Mouse (Mus musculus) heart, postnatal 14 days (tissue): ENCODE data around the gene Neurl3. TPM values are rescaled to one million over a fixed set of nuclear protein-coding genes. Genes with fewer than 3 reads are reported as not detected.

Source experiments
- DNase-seq, 2 experiments: peaks; one replicate each; pipeline ENCODE4 v3.0.0; 2021 to 2022
- intact Hi-C: fragments of 180-260 bp; cut with DNase I; formaldehyde crosslinking; loops from one replicate; pipeline ENCODE4 v1.15.1; 2025
- long read RNA-seq, 2 experiments: library from polyadenylated mRNA; stranded (forward); transcript quantifications; one replicate each; pipeline ENCODE4 v2.0.0; 2021
- total RNA-seq, 2 experiments: library from RNA; stranded (reverse); gene quantifications; 2 replicates each; pipeline ENCODE4 v1.2.3; 2021

Neurl3 gene
- total RNA-seq = 1 to 10 TPM; 2.6 to 2.9 TPM
- long read RNA-seq, experiment 1, partial matches to known transcripts = 1 of 3 reads
- long read RNA-seq, experiment 1, other reads (novel, unspliced or antisense) = 1 of 3 reads
- long read RNA-seq, experiment 2, partial matches to known transcripts = 0 of 3 reads
- long read RNA-seq, experiment 2, other reads (novel, unspliced or antisense) = 0 of 3 reads

DNA sequence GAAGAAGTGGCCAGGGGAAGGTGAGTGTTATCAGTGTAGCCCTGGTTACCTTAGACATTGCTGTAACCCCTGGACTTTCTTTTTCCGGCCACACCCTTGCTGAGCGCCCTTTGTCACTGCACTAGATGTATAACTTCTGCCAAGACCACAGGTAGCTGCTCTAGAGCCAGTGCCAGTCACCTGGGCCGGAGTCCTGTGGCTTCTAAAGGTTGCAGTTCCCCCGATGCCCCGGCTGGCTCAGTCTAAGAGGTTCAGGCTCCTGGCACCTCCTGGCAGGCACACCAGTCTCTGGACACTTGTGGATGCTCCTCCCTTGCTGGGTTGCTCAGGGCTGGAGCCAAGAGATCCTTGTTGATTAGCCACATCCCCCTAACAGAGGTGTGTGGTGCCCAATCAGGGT is at the start of gene Neurl3:
Gene Neurl3 (minus strand): TSS at position 225 of the 400 bp plus-strand sequence.
- intact Hi-C loops = no loop called here
- DNase-seq = no peak

- DNase-seq = peak; percentile 50 to 65
- intact Hi-C loops = loop anchor here (2.0 kb wide), 2 partner anchors 169 to 177 kb away; no protein-coding TSS in a partner anchor
Measured at GRCm38 (mm10) chr1:36323746-36324448, 49.4 kb upstream of the Neurl3 start.

DNA sequence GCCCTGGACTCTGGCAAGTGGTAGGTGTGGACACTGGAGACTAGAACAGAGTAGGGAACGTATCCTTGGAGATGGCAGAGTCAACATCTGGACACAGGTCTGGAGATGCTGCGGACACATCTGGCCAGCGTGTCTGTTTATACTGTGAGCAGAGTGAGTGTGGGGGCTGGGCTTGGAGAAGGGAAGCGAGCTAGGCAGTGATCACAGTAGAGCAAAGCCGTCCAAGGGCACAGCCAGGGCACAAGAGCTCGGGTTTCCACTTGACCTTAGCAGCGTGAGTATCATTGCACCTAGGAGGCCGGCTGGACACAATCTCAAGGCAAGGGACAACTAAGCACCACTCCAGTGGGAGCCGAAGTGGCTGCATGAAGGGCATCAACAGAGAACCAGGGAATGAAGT is 48.6 kb upstream of the Neurl3 start:
- intact Hi-C loops = loop anchor here (2.0 kb wide), 1 partner anchor 178 kb away; no protein-coding TSS in a partner anchor
- no peak for DNase-seq

- DNase-seq = no peak
- intact Hi-C loops = loop anchor here (2.0 kb wide), 1 partner anchor 179 kb away; no protein-coding TSS in a partner anchor
Measured at GRCm38 (mm10) chr1:36321829-36322573, 47.5 kb upstream of the Neurl3 start.

- DNase-seq = no peak
- intact Hi-C loops = no loop called here
Measured at GRCm38 (mm10) chr1:36321164-36321563, 46.7 kb upstream of the Neurl3 start.

- intact Hi-C loops = no loop called here
Measured at GRCm38 (mm10) chr1:36315776-36316100, 41.3 kb upstream of the Neurl3 start.

GRCm38 (mm10) chr1:36314959-36315775 is 40.7 kb upstream of the Neurl3 start:
- intact Hi-C loops = no loop called here

More at GRCm38 (mm10) chr1:36315776-36316100, 41.3 kb upstream of the Neurl3 start:
- DNase-seq = no peak

GRCm38 (mm10) chr1:36309498-36309901 is 35.0 kb upstream of the Neurl3 start:
- peak; percentile 36 to 58 for DNase-seq
- intact Hi-C loops = no loop called here

More at GRCm38 (mm10) chr1:36314959-36315775, 40.7 kb upstream of the Neurl3 start:
- peak in 1 of 2 experiments; percentile 25 for DNase-seq

- intact Hi-C loops = no loop called here
- no peak for DNase-seq
Measured at GRCm38 (mm10) chr1:36308966-36309475, 34.5 kb upstream of the Neurl3 start.

- intact Hi-C loops = no loop called here
- no peak for DNase-seq
Measured at GRCm38 (mm10) chr1:36308451-36308901, 34.0 kb upstream of the Neurl3 start.

DNA sequence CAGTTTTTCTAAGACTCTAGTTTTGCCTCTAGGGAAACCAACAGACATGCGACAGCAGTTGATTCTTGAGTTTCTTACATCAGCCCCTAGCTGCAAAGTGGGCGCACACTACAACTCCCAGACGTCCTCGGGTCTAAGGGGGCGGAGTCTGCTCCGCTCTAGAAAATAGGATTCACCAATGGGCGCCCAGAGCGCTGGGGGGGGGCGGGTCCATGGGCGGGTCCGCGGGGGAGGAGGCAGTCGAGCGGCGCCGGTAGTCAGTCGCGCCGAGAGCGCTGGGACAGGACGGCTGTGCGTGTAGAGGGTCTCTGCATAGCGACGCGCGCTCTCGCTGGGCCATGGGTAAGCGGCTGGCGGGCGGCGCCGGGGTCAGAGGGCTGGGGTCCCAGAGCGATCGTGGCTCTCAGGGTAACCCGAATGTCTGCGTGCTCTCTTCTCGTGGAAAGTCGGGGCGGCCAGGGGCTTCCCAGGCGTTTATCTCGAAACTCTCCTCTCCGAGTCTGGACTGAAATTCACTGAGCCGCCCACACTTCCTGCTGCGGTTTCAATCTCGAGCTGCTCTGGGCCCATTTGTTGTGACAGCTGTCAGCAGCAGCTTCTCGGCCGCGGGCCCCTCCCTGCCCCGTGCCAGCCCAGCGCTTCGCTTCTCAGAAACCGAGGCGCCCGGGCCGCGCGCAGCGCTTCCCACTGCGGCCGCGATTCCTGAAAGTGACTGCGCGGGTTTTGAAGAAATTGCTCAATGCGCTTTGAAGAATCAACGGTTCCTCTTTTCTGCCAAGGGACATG is 33.2 kb upstream of the Neurl3 start, which contains the start of gene Arid5a:
Gene Arid5a (plus strand): TSS at position 239 of the 786 bp plus-strand sequence.
- intact Hi-C loops = no loop called here
- DNase-seq = peak; percentile 87 to 88

DNA sequence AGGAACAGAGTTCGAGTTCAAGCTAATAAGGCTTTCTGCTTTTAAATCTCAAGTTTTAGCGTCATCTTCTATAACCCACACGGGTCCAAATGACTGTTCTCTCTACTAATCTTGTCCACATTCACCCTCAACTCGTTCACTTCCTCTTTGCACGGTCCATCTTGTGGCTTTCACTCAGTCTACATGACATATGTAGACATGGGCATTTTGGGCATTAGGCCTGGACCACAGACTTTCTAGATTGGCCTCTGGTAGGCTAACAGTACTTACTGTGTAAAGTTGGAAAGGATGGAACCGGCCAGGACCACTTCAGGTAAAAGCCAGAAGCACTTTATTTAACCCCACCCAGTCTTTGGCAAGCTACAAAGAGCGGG is 32.6 kb upstream of the Neurl3 start:
- no peak for DNase-seq
- intact Hi-C loops = no loop called here

DNA sequence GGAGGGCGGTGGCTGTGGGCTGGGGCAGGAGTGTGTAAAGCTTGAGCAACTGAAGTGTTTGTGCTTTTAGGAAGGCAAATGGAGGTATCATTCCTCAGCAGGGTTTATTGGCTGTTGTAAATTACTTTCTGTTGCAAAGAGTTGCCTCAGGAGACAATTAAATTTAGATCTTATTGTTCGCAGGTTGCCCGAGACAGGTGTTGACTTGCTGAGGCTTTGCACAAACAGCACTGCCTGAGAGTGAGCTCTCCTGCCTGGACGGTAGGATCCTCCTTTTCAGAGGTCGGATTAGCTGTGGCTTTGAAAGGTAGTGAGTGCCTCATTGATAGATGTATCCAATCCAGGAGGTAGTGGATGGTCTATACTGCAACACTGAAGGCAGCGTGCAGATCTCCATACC is 31.6 kb upstream of the Neurl3 start:
- no peak for DNase-seq
- intact Hi-C loops = no loop called here

DNA sequence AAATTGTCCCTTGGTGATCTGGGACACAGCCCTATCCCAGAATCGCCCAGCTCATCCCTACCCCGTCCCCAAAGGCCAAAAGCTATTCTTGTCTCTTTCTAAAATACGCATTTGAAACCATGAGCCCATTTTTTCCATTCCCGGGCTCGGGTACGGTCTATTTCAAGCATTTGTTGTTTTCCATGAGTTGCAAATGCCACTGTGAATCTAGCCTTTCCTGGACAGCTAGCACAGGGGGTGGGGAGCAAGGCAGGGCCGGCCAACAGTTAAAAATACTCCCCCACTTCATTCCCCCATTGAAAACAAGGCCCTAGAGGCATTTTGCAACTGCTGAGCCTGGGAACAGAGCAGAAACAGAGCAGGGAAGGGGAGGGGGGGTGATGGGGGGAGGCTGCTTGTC is 30.3 kb upstream of the Neurl3 start:
- intact Hi-C loops = no loop called here

GRCm38 (mm10) chr1:36303381-36304320 is 29.2 kb upstream of the Neurl3 start:
- intact Hi-C loops = no loop called here

More for the DNA sequence above, 30.3 kb upstream of the Neurl3 start:
- no peak for DNase-seq

GRCm38 (mm10) chr1:36302957-36303356 is 28.5 kb upstream of the Neurl3 start:
- intact Hi-C loops = no loop called here
- no peak for DNase-seq

More at GRCm38 (mm10) chr1:36303381-36304320, 29.2 kb upstream of the Neurl3 start:
- peak; percentile 82 to 88 for DNase-seq

DNA sequence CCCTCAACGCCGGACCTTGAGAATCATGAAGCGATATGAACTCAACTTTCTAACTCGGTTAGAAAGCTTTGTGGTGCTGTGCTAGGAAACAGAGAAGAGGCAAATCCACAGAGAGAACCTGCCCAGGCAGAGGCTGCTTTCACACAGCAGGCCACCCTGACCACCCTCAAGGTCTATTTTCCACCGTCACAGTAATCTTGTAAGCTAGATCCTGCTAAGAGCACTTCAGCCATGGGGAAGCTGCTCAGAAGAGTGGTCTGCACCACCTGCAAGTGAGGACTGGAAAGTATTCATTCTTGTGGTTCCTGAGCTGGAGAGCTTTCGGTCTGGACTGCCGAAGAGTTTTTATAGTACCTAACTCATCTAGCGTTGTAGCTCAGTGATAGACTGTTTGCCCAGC is 27.8 kb upstream of the Neurl3 start:
- no peak for DNase-seq

GRCm38 (mm10) chr1:36300486-36300885 is 26.0 kb upstream of the Neurl3 start:
- no peak for DNase-seq
- intact Hi-C loops = no loop called here

More for the DNA sequence above, 27.8 kb upstream of the Neurl3 start:
- intact Hi-C loops = no loop called here
